Mouse (Mus musculus) midbrain, embryonic 12.5 days (tissue): ENCODE measurements around the gene Rbm45. TPM values are rescaled to one million over a fixed set of nuclear protein-coding genes. Genes with fewer than 3 reads are reported as not detected.

Experiments used
- ATAC-seq: fragments of 200-750 bp; cut with Nextera tagmentation; 2 replicates; pipeline ENCODE4 v1.8.0; 2017; ENCODE audit warnings: low read depth, moderate TSS enrichment, moderate library complexity; ENCODE audit not compliant: low FRiP score
- H3K27ac ChIP-seq: fragments of 300-500 bp; sonication (generic); replicated peaks from 2 replicates; pipeline ENCODE4 v1.5.1; 2016; ENCODE audit warnings: mild to moderate bottlenecking
- H3K27me3 ChIP-seq: fragments of 300-500 bp; sonication (generic); 2 replicates; pipeline ENCODE4 v1.6.1; 2016; ENCODE audit warnings: mild to moderate bottlenecking
- H3K36me3 ChIP-seq: fragments of 300-500 bp; sonication (generic); 2 replicates; pipeline ENCODE4 v1.6.1; 2016
- H3K4me1 ChIP-seq: fragments of 300-500 bp; sonication (generic); 2 replicates; pipeline ENCODE4 v1.6.1; 2016
- H3K4me2 ChIP-seq: fragments of 300-500 bp; sonication (generic); replicated peaks from 2 replicates; pipeline ENCODE4 v1.6.1; 2016; ENCODE audit warnings: mild to moderate bottlenecking, moderate library complexity
- H3K4me3 ChIP-seq: fragments of 300-500 bp; sonication (generic); 2 replicates; pipeline ENCODE4 v1.5.1; 2016; ENCODE audit warnings: mild to moderate bottlenecking
- H3K9ac ChIP-seq: fragments of 300-500 bp; sonication (generic); replicated peaks from 2 replicates; pipeline ENCODE4 v1.6.1; 2016; ENCODE audit warnings: mild to moderate bottlenecking, moderate library complexity
- H3K9me3 ChIP-seq: fragments of 300-500 bp; sonication (generic); 2 replicates; pipeline ENCODE4 v1.6.1; 2016; ENCODE audit warnings: mild to moderate bottlenecking
- WGBS: fragments of 180-500 bp; shearing (Covaris S2); methylation state at CpG from one replicate; pipeline ENCODE4 v1.1.7; 2016; 5-methylcytosine and 5-hydroxymethylcytosine counted together
- polyA plus RNA-seq: library from polyadenylated mRNA; unstranded; fragments of >200 nt; fragmentation: Nextera tagmentation; extraction: Ambion mirVana; gene quantifications from 2 replicates; pipeline ENCODE4 v1.2.1, GENCODE M21; 2016

Gene Rbm45
- polyA plus RNA-seq, 1 experiment from 2014 or later = 18.5 TPM

DNA sequence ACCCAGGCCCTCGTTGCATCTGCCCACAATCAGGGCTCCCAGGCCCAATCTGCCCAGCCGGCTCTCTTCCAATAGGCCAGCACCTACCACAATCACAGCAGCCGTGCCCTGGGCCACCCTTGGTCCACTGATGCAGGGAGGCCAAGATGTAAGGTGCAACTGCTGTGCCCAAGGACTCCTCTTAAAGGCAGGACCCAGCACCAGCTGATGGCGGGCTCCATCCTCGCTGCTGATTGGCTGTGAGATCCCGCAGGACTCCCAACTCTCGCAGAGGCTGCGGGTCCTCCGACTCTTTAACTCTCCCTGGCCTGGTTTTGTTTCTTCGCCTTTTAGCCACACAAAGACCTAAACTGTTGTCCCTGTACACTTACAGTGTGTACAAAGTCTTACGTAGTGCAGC is 9.6 kb upstream of the Rbm45 start, which contains the start of gene Cyct:
TSS of gene Cyct (minus strand) at position 225 of the 400 bp plus-strand sequence.
- H3K4me3 ChIP-seq = no peak within 1 kb of the TSS
- no peaks in the 10 kb centered on the region for H3K36me3 ChIP-seq
- no peak within 1 kb of the TSS for H3K27ac ChIP-seq
- no peaks in the 10 kb centered on the region for H3K27me3 ChIP-seq
- ATAC-seq = no peak
- no peaks in the 10 kb centered on the region for H3K4me1 ChIP-seq
- H3K9me3 ChIP-seq = no peaks in the 10 kb centered on the region
- H3K4me2 ChIP-seq = no peak within 1 kb of the TSS
- WGBS = 88% methylated on average over 11 of the region's 11 CpGs
- H3K9ac ChIP-seq = no peak within 1 kb of the TSS

DNA sequence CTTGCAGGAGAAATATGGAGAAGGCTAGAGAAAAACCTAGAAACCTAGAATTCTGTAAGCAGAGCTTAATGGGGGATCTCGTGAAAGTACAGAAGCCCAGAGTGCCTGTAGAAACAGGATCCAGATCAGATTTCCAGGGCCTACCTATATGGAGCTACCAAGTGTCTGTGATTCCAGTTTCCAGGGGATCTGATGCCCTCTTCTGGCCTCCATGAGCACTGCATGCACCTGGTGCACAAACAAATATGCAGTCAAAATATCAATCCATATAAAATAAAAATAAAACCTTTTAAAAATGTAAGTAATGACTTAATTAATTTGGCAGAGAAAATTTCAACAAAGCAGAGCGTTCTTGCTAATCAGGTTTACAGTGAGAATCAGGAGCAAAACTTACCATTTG is 7.7 kb upstream of the Rbm45 start:
- Histone ChIP-seq H3K27me3 (no peaks in the 10 kb centered on the region), H3K27ac (no peak overlapping the region), H3K9ac (no peak overlapping the region), H3K9me3 (no peaks in the 10 kb centered on the region), H3K4me2 (no peak overlapping the region), H3K36me3 (no peaks in the 10 kb centered on the region), H3K4me1 (no peaks in the 10 kb centered on the region), H3K4me3 (no peak overlapping the region)
- 51% methylated on average over 2 of the region's 2 CpGs for WGBS
- no peak for ATAC-seq

DNA sequence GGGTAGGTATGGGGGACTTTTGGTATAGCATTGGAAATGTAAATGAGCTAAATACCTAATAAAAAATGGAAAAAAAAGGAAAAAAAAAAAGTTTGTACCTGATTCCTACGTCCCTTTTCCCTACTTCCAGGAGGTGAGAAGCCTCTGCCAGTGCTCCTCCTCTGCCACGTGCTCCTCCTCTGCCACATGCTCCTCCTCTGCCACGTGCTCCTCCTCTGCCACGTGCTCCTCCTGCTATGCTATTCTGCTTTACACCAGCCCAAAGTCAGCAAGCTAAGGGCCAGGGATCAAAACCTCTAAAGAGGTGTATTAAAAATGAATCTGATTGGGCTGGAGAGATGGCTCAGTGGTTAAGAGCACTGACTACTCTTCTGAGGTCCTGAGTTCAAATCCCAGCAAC is 4.0 kb upstream of the Rbm45 start:
- WGBS = 83% methylated on average over 4 of the region's 4 CpGs
- Histone ChIP-seq H3K4me2 (no peak overlapping the region), H3K27me3 (no peaks in the 10 kb centered on the region), H3K36me3 (no peaks in the 10 kb centered on the region), H3K27ac (no peak overlapping the region), H3K9ac (no peak overlapping the region), H3K4me3 (no peak overlapping the region), H3K9me3 (no peaks in the 10 kb centered on the region), H3K4me1 (peaks cover under 1% of the 10 kb centered on the region)
- no peak for ATAC-seq

DNA sequence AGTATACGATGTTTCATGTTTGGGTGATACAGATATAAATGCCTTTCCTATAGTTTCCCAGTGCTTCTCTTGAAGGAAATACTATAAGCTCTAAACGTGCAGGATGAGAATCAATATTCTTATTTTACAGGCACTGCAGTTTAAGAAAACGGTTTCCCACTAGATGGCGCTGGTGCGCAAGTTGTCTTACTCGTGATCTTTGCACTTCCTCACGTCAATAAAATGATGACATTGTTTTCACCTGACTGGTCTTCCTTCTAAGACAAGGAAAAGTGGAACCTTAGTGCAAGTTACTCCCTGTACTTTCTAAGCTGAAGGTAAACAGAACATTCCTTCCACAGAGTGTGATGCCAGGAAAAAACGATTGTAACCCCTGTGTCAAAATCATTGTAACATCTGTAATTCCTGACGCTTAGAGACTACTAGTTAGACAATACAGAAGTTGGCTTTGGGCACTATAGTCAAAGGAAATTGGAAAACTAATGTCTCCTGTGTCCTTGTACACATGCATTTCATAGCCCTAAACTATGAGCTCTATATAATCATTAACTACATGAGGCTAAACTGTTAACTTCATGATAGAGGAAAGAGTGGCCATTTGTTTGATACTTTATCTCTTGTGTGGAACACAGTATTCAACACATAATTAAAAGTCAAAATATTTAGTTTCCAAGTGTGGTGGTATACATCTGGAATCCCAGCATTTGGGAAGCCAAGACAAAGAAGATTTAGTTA is 2.4 kb upstream of the Rbm45 start:
- Histone ChIP-seq H3K27me3 (no peaks in the 10 kb centered on the region), H3K9me3 (no peaks in the 10 kb centered on the region), H3K4me2 (no peak overlapping the region), H3K4me1 (peaks cover 6% of the 10 kb centered on the region), H3K27ac (no peak overlapping the region), H3K9ac (no peak overlapping the region), H3K36me3 (peaks cover 2% of the 10 kb centered on the region), H3K4me3 (no peak overlapping the region)
- WGBS = 20% methylated on average over 9 of the region's 9 CpGs
- ATAC-seq = no peak

DNA sequence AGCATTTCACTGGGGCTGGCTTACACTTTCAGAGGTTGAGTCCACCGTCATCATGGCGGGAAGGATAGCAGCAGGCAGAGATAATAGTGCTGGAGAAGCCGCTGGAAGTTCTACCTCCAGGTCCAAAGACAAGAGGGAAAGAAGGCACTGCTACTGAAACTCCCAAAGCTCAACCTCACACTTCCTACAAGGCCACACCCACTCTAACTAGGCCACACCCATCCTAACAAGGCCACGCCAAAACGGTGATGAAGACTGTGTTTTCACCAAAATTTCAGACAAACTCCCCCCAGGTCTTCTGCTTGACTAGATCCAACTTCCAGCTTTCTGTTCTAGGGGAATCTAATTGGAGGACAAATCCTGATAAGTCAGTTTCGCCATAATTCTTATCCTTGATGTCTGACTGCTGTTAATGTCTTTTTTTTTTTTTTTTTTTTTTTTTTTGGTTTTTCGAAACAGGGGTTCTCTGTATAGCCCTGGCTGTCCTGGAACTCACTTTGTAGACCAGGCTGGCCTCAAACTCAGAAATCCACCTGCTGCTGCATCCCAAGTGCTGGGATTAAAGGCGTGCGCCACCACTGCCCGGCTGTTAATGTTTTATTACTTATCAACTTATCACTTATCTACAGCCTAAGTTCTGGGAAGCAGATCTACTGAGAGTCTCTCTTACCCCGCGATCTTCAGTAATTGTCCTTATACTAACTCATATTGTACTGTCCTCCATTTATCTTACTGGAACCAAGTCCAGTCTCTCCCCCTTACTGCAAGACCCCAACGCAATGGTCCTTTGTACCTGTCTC is 723 bp upstream of the Rbm45 start:
- Histone ChIP-seq H3K4me3 (no peak overlapping the region; the same call in 1 of the 2 replicates), H3K27me3 (no peaks in the 10 kb centered on the region), H3K4me1 (peaks cover 6% of the 10 kb centered on the region), H3K9ac (no peak overlapping the region), H3K9me3 (no peaks in the 10 kb centered on the region), H3K4me2 (no peak overlapping the region), H3K27ac (no peak overlapping the region), H3K36me3 (peaks cover 17% of the 10 kb centered on the region)
- ATAC-seq = no peak
- 79% methylated on average over 13 of the region's 13 CpGs for WGBS

DNA sequence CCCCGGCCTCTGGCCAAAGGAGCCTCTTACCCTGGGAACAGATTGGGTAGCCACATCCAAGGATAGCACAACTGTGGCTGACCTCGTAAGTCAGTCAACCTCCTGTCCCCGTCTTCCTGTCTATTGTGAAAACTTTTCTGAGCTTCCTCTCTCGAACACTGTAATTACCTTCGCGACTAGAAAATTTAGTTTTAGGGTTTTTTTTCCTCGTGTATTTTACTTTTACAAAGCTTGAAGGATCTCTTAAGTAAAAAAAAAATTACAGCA is 805 bp downstream of the Rbm45 start:
- peak overlapping the region; percentile 96 for H3K4me3 ChIP-seq
- peak overlapping the region; percentile 89 for H3K9ac ChIP-seq
- H3K27me3 ChIP-seq = no peaks in the 10 kb centered on the region
- WGBS = 4% methylated on average over 7 of the region's 7 CpGs
- no peak overlapping the region for H3K27ac ChIP-seq
- H3K9me3 ChIP-seq = no peaks in the 10 kb centered on the region
- H3K4me2 ChIP-seq = peak overlapping the region; percentile 95
- peaks cover 6% of the 10 kb centered on the region for H3K4me1 ChIP-seq
- H3K36me3 ChIP-seq = peaks cover 28% of the 10 kb centered on the region
- no peak for ATAC-seq

- H3K4me2 ChIP-seq = no peak overlapping the region
- peaks cover 35% of the 10 kb centered on the region for H3K36me3 ChIP-seq
- H3K9ac ChIP-seq = no peak overlapping the region
- H3K4me1 ChIP-seq = peaks cover 6% of the 10 kb centered on the region
- H3K4me3 ChIP-seq = no peak overlapping the region
- no peaks in the 10 kb centered on the region for H3K27me3 ChIP-seq
- 90% methylated on average over 4 of the region's 4 CpGs for WGBS
- no peak for ATAC-seq
- H3K9me3 ChIP-seq = no peaks in the 10 kb centered on the region
- H3K27ac ChIP-seq = no peak overlapping the region
Observed at GRCm38 (mm10) chr2:76372244-76372643, 2.5 kb downstream of the Rbm45 start.

GRCm38 (mm10) chr2:76374544-76375206 is 4.9 kb downstream of the Rbm45 start:
- H3K9me3 ChIP-seq = no peaks in the 10 kb centered on the region
- H3K9ac ChIP-seq = no peak overlapping the region
- H3K27me3 ChIP-seq = no peaks in the 10 kb centered on the region
- peaks cover 58% of the 10 kb centered on the region for H3K36me3 ChIP-seq
- 94% methylated on average over 6 of the region's 6 CpGs for WGBS
- no peak for ATAC-seq
- peaks cover 6% of the 10 kb centered on the region for H3K4me1 ChIP-seq
- no peak overlapping the region for H3K4me3 ChIP-seq
- H3K4me2 ChIP-seq = no peak overlapping the region
- H3K27ac ChIP-seq = no peak overlapping the region

GRCm38 (mm10) chr2:76378646-76379045 is 8.9 kb downstream of the Rbm45 start:
- Histone ChIP-seq H3K9ac (no peak overlapping the region), H3K4me2 (no peak overlapping the region), H3K9me3 (no peaks in the 10 kb centered on the region), H3K36me3 (peaks cover 75% of the 10 kb centered on the region), H3K4me1 (no peaks in the 10 kb centered on the region), H3K27me3 (no peaks in the 10 kb centered on the region), H3K4me3 (no peak overlapping the region), H3K27ac (no peak overlapping the region)
- WGBS = 95% methylated on average over 19 of the region's 19 CpGs
- ATAC-seq = no peak

DNA sequence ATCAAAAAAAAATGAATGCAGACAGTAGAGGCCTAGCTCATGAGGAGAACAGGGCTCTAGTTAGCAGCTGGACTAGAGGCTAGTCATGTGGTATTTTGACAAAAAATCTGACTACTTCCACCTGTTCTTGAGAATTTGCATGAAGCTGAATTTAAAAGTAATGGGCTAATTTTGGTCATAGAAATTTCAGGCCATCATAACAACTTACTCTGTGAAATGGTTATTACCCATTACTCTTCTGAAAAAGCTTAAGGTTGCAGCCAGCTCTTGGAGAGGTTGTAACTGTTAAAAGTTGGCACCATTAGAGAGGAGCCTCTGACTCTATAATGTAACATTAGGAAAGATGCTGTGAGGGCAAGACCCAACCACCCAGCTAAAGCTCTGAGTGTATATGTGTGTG is 16.7 kb downstream of the Rbm45 start:
- Histone ChIP-seq H3K27ac (no peak overlapping the region), H3K4me1 (no peaks in the 10 kb centered on the region), H3K9me3 (no peaks in the 10 kb centered on the region), H3K36me3 (peaks cover 24% of the 10 kb centered on the region), H3K27me3 (no peaks in the 10 kb centered on the region), H3K4me3 (no peak overlapping the region), H3K4me2 (no peak overlapping the region), H3K9ac (no peak overlapping the region)
- ATAC-seq = no peak

- no peak for ATAC-seq
- H3K27ac ChIP-seq = no peak overlapping the region
- H3K4me3 ChIP-seq = no peak overlapping the region
- H3K9me3 ChIP-seq = no peaks in the 10 kb centered on the region
- H3K36me3 ChIP-seq = no peaks in the 10 kb centered on the region
- no peak overlapping the region for H3K9ac ChIP-seq
- H3K4me1 ChIP-seq = peaks cover 4% of the 10 kb centered on the region; the same call in 1 of the 2 replicates
- no peak overlapping the region for H3K4me2 ChIP-seq
- H3K27me3 ChIP-seq = peaks cover 30% of the 10 kb centered on the region
Observed at GRCm38 (mm10) chr2:76400178-76400577, 30.4 kb downstream of the Rbm45 start.

GRCm38 (mm10) chr2:76405596-76406150 is 35.9 kb downstream of the Rbm45 start:
- WGBS = 3% methylated on average over 15 of the region's 15 CpGs
- H3K27ac ChIP-seq = peak overlapping the region; percentile 83
- ATAC-seq = peak; percentile 32; the same call in 1 of the 2 replicates

More at GRCm38 (mm10) chr2:76405596-76406150, 35.9 kb downstream of the Rbm45 start:
- H3K9me3 ChIP-seq = no peaks in the 10 kb centered on the region
- H3K4me1 ChIP-seq = peaks cover 4% of the 10 kb centered on the region; the same call in 1 of the 2 replicates
- no peaks in the 10 kb centered on the region for H3K36me3 ChIP-seq
- H3K4me2 ChIP-seq = peak overlapping the region; percentile 83
- H3K4me3 ChIP-seq = peak overlapping the region; percentile 82
- H3K9ac ChIP-seq = peak overlapping the region; percentile 85
- H3K27me3 ChIP-seq = peaks cover 35% of the 10 kb centered on the region
